Mouse (Mus musculus): ENCODE results near the gene Klk9.

Klk9 gene

GRCm38 (mm10) chr7:43789295-43789694 is 2.4 kb upstream of the Klk9 start:
- DNase-seq (ENCODE audit: extremely low spot score, low read depth, low spot score), result no peak

DNA sequence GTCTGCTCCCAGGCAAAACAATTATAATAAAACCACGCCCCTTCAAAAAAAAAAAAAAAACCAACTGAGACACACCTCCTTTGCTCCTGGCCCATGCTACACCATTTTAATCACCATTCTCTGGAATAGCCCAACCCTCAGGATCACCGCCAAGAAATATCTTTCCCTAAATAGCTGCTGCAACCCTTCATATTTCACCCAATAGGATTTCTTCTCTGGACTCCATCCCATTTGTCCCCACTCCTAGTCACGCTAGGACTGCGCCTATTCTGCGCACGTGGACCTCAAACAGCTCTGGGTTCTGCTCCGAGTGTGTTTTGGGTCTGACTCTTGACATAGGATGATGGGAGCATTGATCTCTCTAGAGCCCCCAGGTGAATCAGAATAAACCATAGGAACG is 4.7 kb downstream of the Klk9 start:
- no peak for DNase-seq (ENCODE audit: extremely low spot score, low read depth, low spot score)

GRCm38 (mm10) chr7:43797333-43797769 is 5.7 kb downstream of the Klk9 start, which contains the start of gene Klk8:
Gene Klk8, plus strand, starts transcription at chr7:43797577.
- no peak for DNase-seq (ENCODE audit: extremely low spot score, low read depth, low spot score)

- no peak for DNase-seq (ENCODE audit: extremely low spot score, low read depth, low spot score)
Observed at GRCm38 (mm10) chr7:43797844-43798462, 6.3 kb downstream of the Klk9 start.

GRCm38 (mm10) chr7:43799876-43800275 is 8.2 kb downstream of the Klk9 start:
- DNase-seq (ENCODE audit: extremely low spot score, low read depth, low spot score), result no peak

GRCm38 (mm10) chr7:43810994-43811393 is 19.3 kb downstream of the Klk9 start, which contains the start of gene Klk7:
Gene Klk7, plus strand, starts transcription at chr7:43811294.
- no peak for DNase-seq (ENCODE audit: extremely low spot score, low read depth, low spot score)

DNA sequence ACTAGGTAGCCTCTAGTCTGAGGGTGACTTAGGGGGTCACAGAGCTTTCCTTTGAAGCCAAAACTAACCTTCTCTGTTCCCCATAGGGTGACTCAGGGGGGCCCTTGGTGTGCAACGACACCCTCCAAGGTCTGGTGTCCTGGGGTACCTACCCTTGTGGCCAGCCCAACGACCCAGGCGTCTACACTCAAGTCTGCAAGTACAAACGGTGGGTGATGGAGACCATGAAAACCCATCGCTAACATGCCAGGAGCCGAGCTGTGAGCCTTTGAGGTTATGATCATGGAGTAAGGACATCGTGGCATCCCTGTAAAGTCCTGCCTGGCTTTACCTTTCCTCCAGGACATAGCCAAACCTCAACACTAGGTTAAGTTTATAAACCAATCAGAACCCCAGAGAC is 23.5 kb downstream of the Klk9 start:
- DNase-seq (ENCODE audit: extremely low spot score, low read depth, low spot score), result no peak

DNA sequence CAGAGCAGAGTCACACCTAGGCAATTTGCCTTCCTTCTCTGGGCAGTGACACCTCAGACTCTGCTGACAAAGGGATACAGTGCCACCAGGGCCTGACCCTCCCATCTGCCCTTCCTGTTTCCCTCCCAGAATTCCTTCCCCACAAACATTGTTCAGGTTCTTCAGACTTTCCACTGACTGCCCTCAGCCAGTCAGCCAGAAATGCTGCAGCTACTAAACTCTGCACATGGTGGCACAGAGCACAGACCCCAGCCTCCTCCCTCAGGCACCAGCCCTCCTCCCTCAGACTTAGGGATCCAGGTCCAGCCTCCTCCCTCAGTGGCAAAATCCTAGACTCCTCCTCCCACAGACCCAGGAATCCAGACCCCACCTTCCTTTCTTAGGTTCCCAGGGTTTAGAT is 25.1 kb downstream of the Klk9 start:
- no peak for DNase-seq (ENCODE audit: extremely low spot score, low read depth, low spot score)

GRCm38 (mm10) chr7:43821581-43821980 is 29.9 kb downstream of the Klk9 start:
- DNase-seq (ENCODE audit: extremely low spot score, low read depth, low spot score), result no peak

- no peak for DNase-seq (ENCODE audit: extremely low spot score, low read depth, low spot score)
Observed at GRCm38 (mm10) chr7:43824199-43824598, 32.5 kb downstream of the Klk9 start, which contains the start of gene Klk6. Gene Klk6, plus strand, starts transcription at chr7:43824499.

GRCm38 (mm10) chr7:43826056-43826455 is 34.4 kb downstream of the Klk9 start:
- DNase-seq (ENCODE audit: extremely low spot score, low read depth, low spot score), result no peak

GRCm38 (mm10) chr7:43827706-43828105 is 36.0 kb downstream of the Klk9 start:
- no peak for DNase-seq (ENCODE audit: extremely low spot score, low read depth, low spot score)

GRCm38 (mm10) chr7:43829006-43829405 is 37.3 kb downstream of the Klk9 start:
- no peak for DNase-seq (ENCODE audit: extremely low spot score, low read depth, low spot score)

GRCm38 (mm10) chr7:43841701-43842100 is 50.0 kb downstream of the Klk9 start, which contains the start of gene Klk5:
Gene Klk5, plus strand, starts transcription at chr7:43841971.
- no peak for DNase-seq (ENCODE audit: extremely low spot score, low read depth, low spot score)

- no peak for DNase-seq (ENCODE audit: extremely low spot score, low read depth, low spot score)
Observed at GRCm38 (mm10) chr7:43843801-43844200, 52.1 kb downstream of the Klk9 start.

Measured in hindlimb bud, embryonic 11.5 days (tissue).